Mouse (Mus musculus): Measurements from ENCODE around the gene Crim1.

DNA sequence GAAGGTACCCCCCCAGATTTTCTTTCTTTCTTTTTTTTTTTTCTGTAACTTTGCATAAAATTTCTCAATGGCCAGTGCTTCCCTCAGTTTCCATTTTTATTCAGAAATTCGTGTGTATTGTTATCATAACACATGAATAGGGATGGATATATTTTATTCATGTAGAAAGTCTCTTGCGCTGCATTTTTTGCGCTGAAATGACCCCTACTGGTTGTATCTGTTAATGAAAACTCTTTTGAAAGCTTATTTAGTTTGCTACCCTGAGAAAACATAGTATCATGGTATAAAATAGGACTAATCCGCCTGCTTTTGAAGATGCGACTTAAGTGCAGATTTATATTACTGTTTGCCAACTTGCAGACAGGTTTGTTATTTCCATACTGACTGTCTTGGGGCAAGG lies 3.4 kb downstream of the Crim1 start:
- TF ChIP-seq MAFK (IDR thresholded peaks at IDR 0.05; ENCODE audit: insufficient read depth, low read depth, low read length) (no peak), CHD2 (IDR thresholded peaks at IDR 0.05; ENCODE audit: low read depth, low read length) (no peak), ZNF384 (IDR thresholded peaks at IDR 0.05; ENCODE audit: low read depth, low read length) (no peak)
